Mouse (Mus musculus) lung, embryonic 16.5 days (tissue): Measurements from ENCODE around the gene 2410131K14Rik. TPM values are rescaled to one million over a fixed set of nuclear protein-coding genes. Genes with fewer than 3 reads are reported as not detected.

Source experiments
- ATAC-seq: fragments of 200-750 bp; cut with Nextera tagmentation; 2 replicates; pipeline ENCODE4 v1.8.0; 2017; ENCODE audit warnings: low read depth, mild to moderate bottlenecking, moderate library complexity
- H3K27ac ChIP-seq: fragments of 300-500 bp; sonication (generic); 2 replicates; pipeline ENCODE4 v1.5.1; 2014; ENCODE audit warnings: mild to moderate bottlenecking, control low read depth, low read length
- H3K27me3 ChIP-seq: fragments of 300-500 bp; sonication (generic); 2 replicates; pipeline ENCODE4 v1.6.1; 2014; ENCODE audit warnings: low read depth, low read length, mixed read lengths; ENCODE audit not compliant: control insufficient read depth, insufficient read depth
- H3K36me3 ChIP-seq: fragments of 300-500 bp; sonication (generic); 2 replicates; pipeline ENCODE4 v1.6.1; 2014; ENCODE audit warnings: low read length; ENCODE audit not compliant: control insufficient read depth, insufficient read depth
- H3K4me1 ChIP-seq: fragments of 300-500 bp; sonication (generic); replicated peaks from 2 replicates; pipeline ENCODE4 v1.6.1; 2014; ENCODE audit warnings: low read length, mixed read lengths; ENCODE audit not compliant: control insufficient read depth, insufficient read depth
- H3K4me2 ChIP-seq: fragments of 300-500 bp; sonication (generic); 2 replicates; pipeline ENCODE4 v1.6.1; 2014; ENCODE audit warnings: low read depth, low read length, control low read depth
- H3K4me3 ChIP-seq: fragments of 300-500 bp; sonication (generic); 2 replicates; pipeline ENCODE4 v1.5.1; 2014; ENCODE audit warnings: mild to moderate bottlenecking, low read length, control low read depth
- H3K9ac ChIP-seq: fragments of 300-500 bp; sonication (generic); 2 replicates; pipeline ENCODE4 v1.6.1; 2014; ENCODE audit warnings: low read length, control low read depth
- H3K9me3 ChIP-seq: fragments of 300-500 bp; sonication (generic); 2 replicates; pipeline ENCODE4 v1.6.1; 2016; ENCODE audit warnings: low read length; ENCODE audit not compliant: control insufficient read depth
- WGBS: fragments of 180-500 bp; shearing (Covaris S2); extraction: QIAGEN DNeasy Blood & Tissue Kit; methylation state at CpG from one replicate; pipeline ENCODE4 v1.1.7; 2014; 5-methylcytosine and 5-hydroxymethylcytosine counted together
- polyA plus RNA-seq: library from polyadenylated mRNA; unstranded; fragments of >200 nt; fragmentation: Nextera tagmentation; extraction: Ambion mirVana; gene quantifications from 2 replicates; pipeline ENCODE4 v1.2.1, GENCODE M21; 2015

2410131K14Rik gene
- 6.9 and 7.2 TPM in 2 replicates for polyA plus RNA-seq

GRCm38 (mm10) chr5:118244606-118245443, at the start of gene 2410131K14Rik, which contains the start of gene Rnft2:
Gene 2410131K14Rik (plus strand): TSS chr5:118245227.
Gene Rnft2 (minus strand): TSS chr5:118245116.
- H3K27ac ChIP-seq = peak within 1 kb of the TSS; percentile 58; the same call in 1 of the 2 replicates
- H3K9ac ChIP-seq = peak within 1 kb of the TSS; percentile 82
- no peaks in the 10 kb centered on the region for H3K36me3 ChIP-seq
- H3K27me3 ChIP-seq = no peaks in the 10 kb centered on the region
- under 1% methylated on average over 64 of the region's 68 CpGs for WGBS
- no peaks in the 10 kb centered on the region for H3K9me3 ChIP-seq
- H3K4me1 ChIP-seq = peaks cover 10% of the 10 kb centered on the region
- ATAC-seq = peak; percentile 100
- peak within 1 kb of the TSS; percentile 72 for H3K4me3 ChIP-seq
- H3K4me2 ChIP-seq = peak within 1 kb of the TSS; percentile 90

- no peaks in the 10 kb centered on the region for H3K36me3 ChIP-seq
- no peak overlapping the region for H3K27ac ChIP-seq
- no peak overlapping the region for H3K9ac ChIP-seq
- no peak for ATAC-seq
- 75% methylated on average over 13 of the region's 13 CpGs for WGBS
- H3K4me2 ChIP-seq = no peak overlapping the region
- H3K27me3 ChIP-seq = no peaks in the 10 kb centered on the region
- H3K9me3 ChIP-seq = no peaks in the 10 kb centered on the region
- H3K4me3 ChIP-seq = no peak overlapping the region
- H3K4me1 ChIP-seq = no peaks in the 10 kb centered on the region
Observed at GRCm38 (mm10) chr5:118197421-118197820, 47.6 kb upstream of the 2410131K14Rik start.

- no peaks in the 10 kb centered on the region for H3K9me3 ChIP-seq
- no peak for ATAC-seq
- H3K4me1 ChIP-seq = no peaks in the 10 kb centered on the region
- H3K36me3 ChIP-seq = no peaks in the 10 kb centered on the region
- H3K9ac ChIP-seq = no peak overlapping the region
- H3K27me3 ChIP-seq = no peaks in the 10 kb centered on the region
- H3K4me3 ChIP-seq = no peak overlapping the region
- no peak overlapping the region for H3K4me2 ChIP-seq
- WGBS = 57% methylated on average over 5 of the region's 5 CpGs
- H3K27ac ChIP-seq = no peak overlapping the region
Observed at GRCm38 (mm10) chr5:118199670-118200069, 45.4 kb upstream of the 2410131K14Rik start.

- Histone ChIP-seq H3K27ac (no peak overlapping the region), H3K4me3 (no peak overlapping the region), H3K36me3 (no peaks in the 10 kb centered on the region), H3K4me2 (no peak overlapping the region), H3K9ac (no peak overlapping the region), H3K9me3 (no peaks in the 10 kb centered on the region), H3K27me3 (no peaks in the 10 kb centered on the region), H3K4me1 (no peaks in the 10 kb centered on the region)
- 51% methylated on average over 16 of the region's 16 CpGs for WGBS
- no peak for ATAC-seq
Observed at GRCm38 (mm10) chr5:118204675-118205440, 40.2 kb upstream of the 2410131K14Rik start.

GRCm38 (mm10) chr5:118205852-118206251, 39.2 kb upstream of the 2410131K14Rik start:
- Histone ChIP-seq H3K27ac (no peak overlapping the region), H3K4me2 (no peak overlapping the region), H3K9me3 (no peaks in the 10 kb centered on the region), H3K4me1 (no peaks in the 10 kb centered on the region), H3K9ac (no peak overlapping the region), H3K27me3 (no peaks in the 10 kb centered on the region), H3K4me3 (no peak overlapping the region), H3K36me3 (no peaks in the 10 kb centered on the region)
- no peak for ATAC-seq
- WGBS = 77% methylated on average over 8 of the region's 8 CpGs

GRCm38 (mm10) chr5:118214012-118214411, 31.0 kb upstream of the 2410131K14Rik start:
- Histone ChIP-seq H3K4me1 (peaks cover 3% of the 10 kb centered on the region), H3K4me3 (peak overlapping the region; percentile 44), H3K4me2 (peak overlapping the region; percentile 74), H3K36me3 (no peaks in the 10 kb centered on the region), H3K27me3 (no peaks in the 10 kb centered on the region), H3K9me3 (no peaks in the 10 kb centered on the region), H3K9ac (no peak overlapping the region; the same call in 1 of the 2 replicates), H3K27ac (no peak overlapping the region)
- ATAC-seq = peak; percentile 35; the same call in 1 of the 2 replicates
- WGBS = 23% methylated on average over 5 of the region's 5 CpGs

GRCm38 (mm10) chr5:118214418-118215154, 30.4 kb upstream of the 2410131K14Rik start:
- no peaks in the 10 kb centered on the region for H3K36me3 ChIP-seq
- peak overlapping the region; percentile 46 for H3K9ac ChIP-seq
- ATAC-seq = peak; percentile 90
- peak overlapping the region; percentile 44 for H3K4me3 ChIP-seq
- no peak overlapping the region for H3K27ac ChIP-seq
- no peaks in the 10 kb centered on the region for H3K27me3 ChIP-seq
- H3K4me2 ChIP-seq = peak overlapping the region; percentile 74
- WGBS = 4% methylated on average over 24 of the region's 24 CpGs
- H3K9me3 ChIP-seq = no peaks in the 10 kb centered on the region
- H3K4me1 ChIP-seq = peaks cover 3% of the 10 kb centered on the region

- H3K9me3 ChIP-seq = no peaks in the 10 kb centered on the region
- no peak overlapping the region for H3K4me3 ChIP-seq
- no peak overlapping the region for H3K27ac ChIP-seq
- H3K4me2 ChIP-seq = no peak overlapping the region
- WGBS = 47% methylated on average over 6 of the region's 6 CpGs
- H3K4me1 ChIP-seq = peaks cover 3% of the 10 kb centered on the region
- no peaks in the 10 kb centered on the region for H3K36me3 ChIP-seq
- no peak overlapping the region for H3K9ac ChIP-seq
- no peaks in the 10 kb centered on the region for H3K27me3 ChIP-seq
- no peak for ATAC-seq
Observed at GRCm38 (mm10) chr5:118217410-118217809, 27.6 kb upstream of the 2410131K14Rik start.
